Mouse (Mus musculus) lung, adult 18-20 months (tissue): ENCODE results near the gene Nckap5.

Experiments
- DNase-seq, 2 experiments: peaks; one replicate each; pipeline ENCODE4 v3.0.0; 2022; ENCODE audit warnings: mixed read lengths in 2 of 2

Nckap5 gene

DNA sequence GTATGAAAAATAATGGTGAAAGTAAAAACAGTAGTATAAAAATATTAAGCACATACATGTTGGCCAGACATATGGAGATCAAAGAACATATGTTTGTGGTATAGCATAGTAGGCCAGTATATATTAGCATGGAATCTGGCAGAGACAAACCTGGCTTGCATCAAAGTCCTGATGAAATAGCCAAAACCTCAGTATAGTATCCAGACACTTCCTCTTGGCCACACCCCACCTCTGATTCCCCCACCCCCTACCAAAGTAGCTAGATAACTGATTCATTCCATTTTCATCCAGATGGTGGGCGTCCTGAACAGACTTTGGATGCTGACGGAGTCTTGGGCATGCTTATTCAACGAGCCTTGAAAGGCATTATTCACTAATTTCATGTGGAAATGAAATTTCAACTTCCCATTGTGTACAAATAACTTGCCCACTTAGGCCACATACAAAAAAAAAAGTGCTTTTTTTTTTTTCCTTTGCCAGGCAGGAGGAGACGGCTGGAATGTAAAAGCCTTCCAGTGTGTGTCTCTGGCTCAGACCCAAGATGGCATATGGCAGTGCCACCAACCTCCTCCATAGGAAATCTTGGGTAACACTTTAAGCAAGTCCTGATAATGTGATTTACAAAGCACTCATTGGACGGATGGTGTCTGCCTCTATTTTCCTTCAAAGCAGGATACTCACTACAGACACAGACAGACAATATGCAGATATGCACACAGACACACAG, 360.6 kb downstream of the Nckap5 start:
- no peak for DNase-seq

DNA sequence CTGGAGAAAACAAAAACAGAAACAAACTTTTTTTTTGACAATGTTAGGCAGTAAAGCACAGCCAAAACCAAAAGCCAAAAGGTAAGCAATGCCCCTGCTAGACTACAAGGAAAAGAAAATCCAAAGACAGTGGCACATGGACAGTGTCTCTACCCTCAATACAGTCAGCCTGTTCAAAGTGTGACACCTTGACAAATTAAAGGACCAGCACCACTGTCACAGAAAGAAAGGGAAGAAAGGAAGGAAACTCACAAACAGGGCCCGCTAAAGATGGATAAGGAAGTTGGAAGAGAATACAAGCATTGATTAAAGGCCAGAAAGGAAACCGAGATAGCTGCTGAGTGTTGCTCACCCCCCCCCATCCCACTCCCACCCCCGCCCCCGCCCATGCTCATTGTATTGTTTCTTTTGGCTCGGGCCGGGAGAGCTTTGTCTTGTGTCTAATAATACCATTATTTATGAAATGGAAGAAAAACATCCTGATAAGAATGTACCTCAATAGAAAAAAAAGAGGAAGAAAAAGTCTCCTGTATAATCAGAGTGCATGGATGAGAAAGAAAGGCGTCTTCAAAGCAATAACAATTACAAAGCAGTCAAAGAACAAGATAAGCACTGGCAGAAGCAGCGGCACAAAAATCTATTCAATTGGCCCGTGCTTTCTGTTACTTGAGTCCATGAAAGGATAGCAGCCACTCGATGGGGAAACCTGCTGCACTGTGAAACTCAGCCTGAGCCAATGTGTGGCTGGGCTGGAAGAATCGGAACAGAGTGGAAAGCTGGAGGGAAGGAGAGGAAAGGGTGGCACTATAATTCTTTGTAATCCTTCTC, 368.9 kb downstream of the Nckap5 start:
- DNase-seq = no peak

DNA sequence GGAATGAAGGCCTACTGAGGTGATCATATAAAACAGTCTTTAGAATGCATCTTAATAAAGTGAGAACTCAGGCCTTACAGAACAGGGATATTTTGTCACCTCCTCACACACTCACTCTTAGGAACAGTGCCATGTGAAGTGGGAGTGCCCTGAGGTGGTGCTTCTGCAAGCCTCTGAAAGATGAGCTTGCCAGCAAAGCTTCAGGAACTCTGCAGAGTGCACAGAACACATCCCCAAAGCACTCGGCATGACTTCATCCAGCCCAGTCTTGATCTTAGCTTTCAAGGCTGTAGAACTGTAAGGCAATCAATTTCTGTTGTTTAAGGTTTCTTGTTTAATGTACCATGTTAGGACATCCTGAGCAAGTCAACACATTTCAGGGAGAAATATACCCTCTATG, 372.9 kb downstream of the Nckap5 start:
- DNase-seq = no peak

DNA sequence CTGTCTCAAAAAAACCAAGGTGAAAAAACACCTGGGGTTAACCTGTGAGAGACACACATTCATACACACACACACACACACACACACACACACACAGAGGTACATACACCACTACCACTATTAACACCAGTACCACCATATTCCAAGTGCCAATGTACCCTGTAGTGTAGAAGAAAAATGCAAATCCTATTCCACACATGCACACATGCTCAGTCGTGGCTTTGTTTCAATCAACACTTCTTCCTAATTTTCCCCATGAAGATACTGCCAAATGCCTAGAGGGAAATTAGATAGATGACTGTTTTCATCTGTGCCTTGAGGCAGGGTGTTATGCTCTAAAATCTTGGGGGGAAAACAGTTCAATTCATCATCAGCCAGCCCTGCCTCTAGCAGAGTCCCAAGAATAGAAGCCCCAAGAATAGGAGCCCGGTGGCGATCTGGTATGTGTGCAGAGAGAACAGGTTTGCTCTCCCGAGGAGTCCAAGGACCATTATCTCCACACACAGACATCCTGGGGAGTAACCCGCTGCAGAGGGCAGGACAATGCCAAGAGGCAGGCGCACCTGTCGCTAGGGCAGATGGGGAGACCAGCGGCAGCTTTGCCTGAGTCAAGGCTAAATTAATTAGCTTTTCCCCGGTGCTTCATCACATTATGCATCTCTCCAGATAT, 376.0 kb downstream of the Nckap5 start:
- no peak for DNase-seq

DNA sequence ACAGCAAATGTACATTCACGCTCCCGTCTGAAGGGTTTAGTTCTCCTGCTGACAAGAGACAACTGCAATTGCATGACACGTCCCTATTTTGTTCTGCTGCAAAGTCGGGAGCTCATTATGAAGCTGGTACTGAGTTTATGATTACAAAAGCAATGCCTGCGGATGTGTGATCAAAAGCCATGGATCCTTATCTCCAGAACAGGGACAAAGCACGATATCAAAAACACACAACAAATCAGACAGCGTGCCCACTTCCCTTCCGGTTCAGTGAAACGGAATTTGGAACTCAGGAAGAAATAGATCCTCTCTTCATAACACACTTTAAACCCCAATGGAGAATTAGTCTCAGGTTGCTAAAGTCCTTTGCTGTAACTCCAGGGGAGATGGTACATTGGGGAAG, 379.1 kb downstream of the Nckap5 start:
- DNase-seq = peak in 1 of 2 experiments; percentile 46

DNA sequence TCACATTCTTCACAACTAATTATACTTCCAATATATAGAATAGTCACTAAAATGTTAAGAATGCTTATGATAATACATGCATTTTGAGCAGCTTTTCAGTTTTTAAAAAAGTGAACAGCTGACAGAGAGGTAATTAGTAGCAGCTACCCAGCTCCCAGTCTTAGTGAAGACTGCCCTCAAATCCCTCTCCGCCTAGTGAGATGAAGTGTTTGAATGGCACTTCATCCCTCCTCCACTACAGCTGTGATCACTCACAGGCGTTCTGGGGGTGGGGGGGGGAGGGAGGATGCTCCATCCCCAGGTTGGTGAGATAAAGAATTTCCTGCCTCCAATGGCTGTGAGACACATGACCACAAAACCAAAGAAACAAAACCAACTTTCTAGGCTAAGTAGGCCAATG, 381.2 kb downstream of the Nckap5 start:
- no peak for DNase-seq

DNA sequence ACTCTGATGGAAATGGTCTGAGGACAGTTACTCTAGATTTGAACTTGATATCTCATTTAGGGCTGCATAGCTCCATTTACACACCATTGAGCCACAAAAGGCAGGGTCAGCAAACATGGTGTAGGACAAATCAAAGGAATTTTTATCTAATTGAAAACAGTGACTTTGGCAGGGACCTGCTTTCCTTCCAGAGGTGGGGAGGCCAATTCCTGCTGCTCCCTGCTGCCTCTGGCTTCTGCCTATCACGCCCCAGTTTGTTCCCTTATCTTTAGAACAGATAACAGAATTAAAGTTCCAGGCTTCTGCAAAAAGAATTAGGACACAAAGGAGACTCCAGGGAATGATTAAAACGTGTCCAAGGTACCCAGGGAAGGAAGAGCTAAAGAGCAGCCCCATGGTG, 386.7 kb downstream of the Nckap5 start:
- DNase-seq = no peak

DNA sequence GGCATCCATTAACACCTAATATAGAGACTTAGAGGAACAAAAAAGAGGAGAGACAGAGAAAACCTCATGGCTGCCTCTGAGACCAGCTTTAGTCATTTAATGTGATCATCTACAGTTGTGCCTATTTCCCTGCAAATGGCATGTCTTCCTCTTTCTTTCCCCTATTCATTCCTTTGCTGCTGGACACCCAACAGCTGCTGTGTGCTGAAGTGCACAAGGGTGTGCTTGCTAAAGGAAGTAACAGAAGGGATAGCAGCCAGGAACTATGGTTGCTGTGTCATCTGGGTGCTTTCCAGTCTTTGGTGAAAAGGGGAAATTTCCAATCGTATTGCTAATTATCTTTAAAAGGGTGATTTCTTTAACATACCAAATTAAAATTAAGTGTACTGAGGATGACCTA, 387.9 kb downstream of the Nckap5 start:
- no peak for DNase-seq

DNA sequence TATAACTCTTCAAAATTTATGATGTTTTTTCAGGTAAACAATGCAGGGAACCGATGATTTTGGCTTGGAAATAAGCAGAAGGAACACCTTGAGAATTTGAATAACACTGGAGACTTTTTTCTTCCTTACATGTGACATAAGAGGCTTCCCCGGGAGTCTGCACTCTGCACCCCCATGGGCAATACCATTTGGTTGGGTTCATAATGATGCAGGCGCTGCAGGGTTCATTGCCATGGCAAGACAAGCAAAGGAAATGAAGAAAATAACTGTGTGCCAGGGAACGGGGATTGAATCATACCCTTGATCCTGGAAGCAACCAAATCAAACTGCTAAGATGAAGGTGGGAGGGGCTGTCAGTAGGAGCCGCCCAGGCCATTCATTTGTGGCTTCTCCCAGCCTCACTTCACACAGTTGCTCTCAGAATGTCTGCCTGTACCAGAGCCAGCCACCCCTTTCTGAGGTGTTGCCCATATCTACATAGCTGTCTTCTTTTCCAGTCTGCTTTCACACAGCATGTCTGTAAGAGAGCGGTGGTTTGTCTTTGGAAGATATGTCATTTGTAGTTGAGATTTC, 392.5 kb downstream of the Nckap5 start:
- DNase-seq = no peak

DNA sequence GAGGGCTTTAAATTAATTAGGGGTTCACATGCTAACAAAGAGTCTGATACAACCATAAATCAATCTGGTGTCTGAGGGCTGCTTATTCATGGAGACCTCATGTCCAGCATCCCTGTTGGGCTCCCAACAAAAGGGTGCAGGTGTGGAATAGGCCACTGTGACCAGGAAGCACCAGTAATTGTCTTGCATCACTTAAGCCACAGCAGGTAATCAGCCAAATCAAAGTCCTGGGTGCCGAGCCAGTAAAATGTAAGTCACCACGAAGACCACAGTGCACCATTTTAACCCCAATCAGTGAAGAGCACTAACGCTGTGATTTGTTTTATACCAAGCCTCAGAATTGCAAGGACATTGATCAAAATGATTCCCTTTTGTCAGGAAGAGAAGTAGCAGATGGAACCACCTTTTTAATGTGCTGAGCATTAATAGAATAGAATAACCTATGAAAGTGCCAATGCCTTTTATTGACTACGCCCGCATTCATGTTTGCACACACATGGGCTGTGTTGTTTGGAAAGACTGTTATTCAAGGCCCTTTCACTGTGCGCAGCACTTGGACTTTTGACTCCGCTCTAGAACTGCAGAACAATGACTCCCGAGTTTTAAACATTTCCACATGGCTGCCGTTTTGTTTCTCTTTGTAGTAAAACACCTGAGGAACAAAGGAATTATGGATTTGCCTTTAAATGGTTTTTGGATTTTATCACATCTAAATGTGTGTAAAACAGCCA, 393.5 kb downstream of the Nckap5 start:
- DNase-seq = no peak

DNA sequence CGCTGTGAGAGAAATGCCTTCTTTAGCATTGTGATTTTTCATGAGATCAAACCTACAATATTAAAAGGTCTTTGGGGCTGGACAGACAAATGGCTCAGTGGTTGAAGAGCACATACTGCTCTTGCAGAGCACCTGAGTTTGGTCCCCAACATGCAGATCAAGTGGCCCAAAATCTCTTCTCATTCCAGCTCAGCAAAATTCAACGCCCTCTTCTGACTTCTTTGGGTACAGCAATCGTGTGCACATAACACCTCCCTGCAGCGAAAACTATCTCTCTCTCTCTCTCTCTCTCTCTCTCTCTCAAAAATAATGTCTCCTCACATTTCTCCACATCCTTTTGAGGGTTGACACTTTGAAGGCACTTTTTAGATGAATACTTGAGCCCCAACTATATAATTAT, 398.3 kb downstream of the Nckap5 start:
- no peak for DNase-seq

DNA sequence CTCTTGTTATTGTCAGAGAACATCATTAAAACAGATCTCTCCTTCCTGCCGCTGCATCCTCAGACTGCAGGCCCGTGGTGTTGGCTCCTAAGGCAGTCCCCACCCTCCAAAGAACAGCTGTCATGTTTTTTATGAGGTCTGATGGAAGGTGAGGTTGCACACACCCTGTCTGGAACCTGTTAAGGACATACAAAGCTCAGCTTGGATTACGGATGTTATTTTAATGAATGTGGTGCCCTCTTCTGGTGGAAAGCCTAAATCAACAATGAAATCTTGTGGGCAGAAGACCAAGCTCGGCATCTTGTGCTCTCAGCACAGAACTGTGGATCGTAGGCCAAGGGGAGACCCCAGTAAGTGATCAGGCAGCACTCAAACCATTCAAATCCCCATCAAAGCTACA, 399.0 kb downstream of the Nckap5 start:
- peak; percentile 16 to 56 for DNase-seq

DNA sequence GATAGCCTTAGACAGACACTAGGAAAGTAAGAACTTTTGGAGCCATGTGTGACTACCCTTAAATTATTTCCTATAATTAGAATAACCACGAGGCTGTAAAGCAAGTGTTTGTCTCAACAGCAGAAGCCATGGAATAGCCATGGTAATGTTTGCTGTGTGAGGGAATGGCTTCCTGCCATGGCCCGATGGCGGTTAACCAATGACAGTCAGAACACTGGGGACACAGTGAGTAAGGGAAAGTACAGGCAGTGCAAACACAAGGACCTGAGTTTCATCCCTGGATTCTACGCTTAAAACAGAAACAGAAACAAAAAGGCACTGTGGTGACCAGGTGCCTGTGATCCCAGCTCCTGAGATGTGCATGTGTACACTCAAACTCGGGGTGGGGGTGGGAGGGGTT, 419.2 kb downstream of the Nckap5 start:
- DNase-seq = peak in 1 of 2 experiments; percentile 13

DNA sequence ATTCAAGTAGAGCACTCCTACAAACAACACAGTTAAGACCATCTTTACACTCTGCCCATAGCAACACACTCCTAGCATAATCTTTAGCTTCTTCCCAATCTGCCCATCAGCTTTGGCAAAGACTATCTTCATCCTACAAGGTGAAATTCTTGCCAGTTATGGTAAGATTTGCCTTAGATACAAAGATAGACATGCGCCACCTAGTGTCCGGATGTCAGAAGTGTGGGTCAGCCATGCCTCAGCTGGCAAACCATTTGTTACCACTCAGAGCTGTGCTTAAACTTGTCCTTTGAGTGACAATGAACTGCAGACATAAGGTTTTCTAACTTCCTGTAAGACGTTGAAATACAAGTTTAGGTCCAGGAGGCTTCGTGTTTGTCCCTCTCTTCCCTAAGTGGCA, 422.7 kb downstream of the Nckap5 start:
- peak; percentile 27 to 47 for DNase-seq

DNA sequence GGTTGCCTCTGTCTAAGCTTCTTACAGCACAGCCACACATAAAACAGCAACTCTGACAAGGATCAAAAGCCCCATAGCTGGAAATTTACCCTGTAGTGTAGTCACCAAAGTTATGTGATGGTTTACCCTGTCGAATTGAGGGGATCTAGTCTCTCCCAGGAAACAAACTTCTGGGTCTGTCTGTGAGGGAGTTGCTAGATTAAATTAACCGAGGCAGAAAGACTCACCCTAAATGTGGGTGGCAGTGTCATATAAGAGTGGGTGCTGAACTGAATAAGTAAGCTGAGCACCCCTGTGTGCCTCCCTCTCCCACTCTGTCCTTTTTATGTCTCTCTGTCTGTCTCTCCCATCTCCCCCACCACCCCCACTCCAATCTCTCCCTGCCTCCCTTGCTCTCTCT, 425.1 kb downstream of the Nckap5 start:
- no peak for DNase-seq

DNA sequence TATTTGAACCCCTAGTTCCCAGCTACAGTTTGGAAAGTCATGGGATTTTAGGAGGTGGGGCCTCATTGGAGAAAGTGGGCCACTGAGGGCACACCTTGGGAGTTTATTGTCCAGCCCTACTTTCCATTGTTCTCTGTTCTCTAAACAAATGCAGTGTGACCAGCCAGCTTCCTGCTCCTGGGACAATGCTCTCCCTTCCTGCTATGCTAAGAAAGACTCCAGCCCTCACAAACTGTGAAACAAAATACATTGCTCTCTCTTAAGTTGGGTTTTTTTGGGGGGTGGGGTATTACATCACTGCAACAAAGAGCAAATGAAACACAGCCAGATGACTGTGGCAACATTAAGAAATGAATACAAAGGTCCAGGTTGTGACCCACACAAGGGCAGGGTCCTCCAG, 426.6 kb downstream of the Nckap5 start:
- peak in 1 of 2 experiments; percentile 6 for DNase-seq

DNA sequence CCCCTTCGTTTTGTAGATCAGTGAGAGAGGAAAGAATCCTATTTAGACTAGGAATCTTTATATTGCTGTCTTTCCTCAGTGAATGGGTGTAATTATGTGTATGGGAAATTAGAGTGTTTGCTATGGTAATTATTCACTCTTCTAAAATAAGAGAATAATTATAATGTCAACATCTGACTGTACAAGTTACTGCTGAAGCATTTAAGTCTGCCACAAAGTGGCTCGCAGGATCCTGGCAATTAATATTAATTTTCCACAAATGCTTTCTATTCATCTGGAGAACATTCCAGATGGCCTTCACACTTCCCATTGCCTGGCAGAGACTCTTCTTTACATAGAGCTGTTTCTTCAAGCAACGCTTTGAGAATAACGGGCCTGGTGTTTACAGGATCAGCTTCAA, 439.4 kb downstream of the Nckap5 start:
- DNase-seq = no peak

DNA sequence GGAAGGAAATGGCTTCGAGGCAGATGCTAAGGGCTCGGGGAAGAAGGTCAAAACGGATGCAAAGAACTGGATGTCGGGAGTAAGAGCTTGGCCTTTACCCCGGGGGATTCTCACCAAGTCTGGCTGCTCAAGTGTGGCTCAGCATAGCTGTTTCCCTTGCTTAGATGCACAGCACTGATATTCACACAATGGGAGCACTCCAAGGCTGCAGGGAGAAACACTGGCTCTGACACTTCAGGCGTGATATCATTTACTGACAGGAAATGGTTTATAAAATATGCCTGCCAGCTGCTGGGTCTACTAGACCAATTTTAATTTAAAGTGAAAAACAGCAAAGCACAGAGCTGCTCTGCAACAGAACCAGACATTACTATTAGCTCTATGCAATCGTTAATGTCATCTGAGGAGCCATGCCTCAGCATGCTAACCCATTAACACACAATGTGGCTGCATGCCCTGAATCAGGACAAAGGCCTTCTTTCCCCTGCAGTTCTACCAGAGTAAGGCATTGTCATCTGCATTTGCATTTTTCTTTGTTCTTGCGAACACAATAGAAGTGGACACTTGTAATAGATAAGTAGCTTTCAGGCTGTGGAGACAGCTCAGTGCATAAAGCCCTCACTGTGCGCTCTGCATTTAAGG, 453.1 kb downstream of the Nckap5 start:
- no peak for DNase-seq

DNA sequence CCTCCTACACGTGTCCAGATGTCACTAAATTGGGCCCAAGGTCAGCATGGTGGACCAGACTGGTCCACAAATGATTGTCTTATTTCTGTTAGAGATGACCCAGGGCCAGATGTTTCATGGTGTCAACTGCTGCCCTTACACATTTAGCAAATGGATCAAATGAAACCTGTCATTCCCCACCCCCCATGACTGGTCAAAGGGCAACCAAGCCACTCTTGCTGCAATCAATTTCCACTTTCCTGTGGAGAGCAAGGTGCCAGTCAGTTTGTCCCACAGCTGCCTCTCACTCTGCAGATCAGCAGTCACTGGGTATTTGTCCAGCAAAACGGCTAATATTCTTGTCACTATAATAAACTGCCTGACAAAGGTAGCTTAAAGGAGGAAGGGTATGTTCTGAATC, 463.9 kb downstream of the Nckap5 start:
- DNase-seq = no peak

DNA sequence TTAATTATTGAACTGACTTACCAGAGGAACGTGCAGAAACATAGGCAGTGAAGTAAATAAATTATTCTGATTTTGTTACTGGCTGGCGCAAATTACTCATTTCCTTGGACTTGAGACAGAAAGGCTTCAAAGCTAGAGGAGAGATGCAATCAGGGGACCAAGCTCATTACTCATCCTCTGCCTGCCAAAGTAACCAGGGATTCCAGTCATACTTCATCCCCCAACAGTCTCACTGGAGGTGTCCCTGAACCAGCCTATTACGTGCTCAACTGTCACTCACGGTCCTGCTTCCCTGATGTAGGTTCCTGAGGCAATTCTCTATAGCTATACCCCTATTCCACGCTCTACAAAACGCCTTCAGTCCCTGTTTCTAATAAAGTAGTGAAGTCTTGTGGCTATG, 466.0 kb downstream of the Nckap5 start:
- no peak for DNase-seq

DNA sequence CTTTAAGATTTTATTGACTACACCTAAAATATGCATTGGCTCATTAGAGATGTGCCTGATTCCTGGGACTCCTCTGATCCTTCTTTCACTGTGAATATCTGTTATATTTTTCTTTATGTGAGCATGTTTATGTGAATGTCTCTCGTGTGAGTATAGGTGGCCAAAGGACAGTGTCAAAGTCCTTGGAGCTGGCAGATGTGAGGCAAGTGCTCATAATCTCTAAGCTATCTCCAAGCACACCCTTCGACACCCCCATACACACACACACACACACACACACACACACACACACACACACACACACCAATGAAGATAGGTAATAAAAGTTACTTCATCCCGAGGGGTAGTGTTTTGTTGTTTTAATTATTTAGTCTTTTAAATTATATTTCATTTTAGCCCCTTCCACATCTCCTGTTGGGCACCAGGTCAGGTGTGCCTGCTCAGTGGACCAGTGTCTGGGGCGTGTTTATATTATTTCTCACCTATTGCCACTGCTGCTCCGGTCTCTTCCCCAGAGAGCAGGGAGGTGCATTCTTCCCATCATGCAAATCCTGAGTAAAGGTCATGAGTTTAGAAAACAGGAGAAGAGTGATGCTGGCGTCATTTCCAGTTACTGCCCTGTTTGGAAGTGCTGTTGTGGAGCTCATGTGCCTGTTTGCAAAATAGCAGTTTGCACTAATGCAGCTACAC, 469.9 kb downstream of the Nckap5 start:
- DNase-seq = no peak

DNA sequence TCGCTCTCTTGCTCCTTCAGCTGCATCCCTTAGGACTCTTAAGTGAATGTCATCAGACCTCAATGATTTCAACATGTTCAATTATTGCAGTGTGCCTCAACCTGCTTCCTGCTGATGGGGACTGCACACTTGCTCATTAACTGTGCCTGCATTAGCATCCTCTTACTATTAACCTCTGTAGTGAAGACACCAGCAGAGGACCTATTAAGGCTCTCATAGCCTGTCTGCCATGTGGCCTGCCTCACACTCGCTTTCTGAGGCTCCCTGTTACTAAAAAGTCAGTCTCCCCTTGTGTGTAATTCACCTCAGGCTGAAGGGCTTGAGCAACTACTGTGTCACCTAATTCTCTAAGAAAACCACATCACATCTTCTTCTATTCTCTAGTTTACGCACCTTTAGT, 470.5 kb downstream of the Nckap5 start:
- no peak for DNase-seq
